Mouse (Mus musculus) 416B (cell line): Measurements from ENCODE around the gene Zfp663.

ENCODE experiments used
- DNase-seq: peaks from one replicate; pipeline ENCODE4 v3.0.0; 2011; ENCODE audit warnings: low read depth

Gene Zfp663

DNA sequence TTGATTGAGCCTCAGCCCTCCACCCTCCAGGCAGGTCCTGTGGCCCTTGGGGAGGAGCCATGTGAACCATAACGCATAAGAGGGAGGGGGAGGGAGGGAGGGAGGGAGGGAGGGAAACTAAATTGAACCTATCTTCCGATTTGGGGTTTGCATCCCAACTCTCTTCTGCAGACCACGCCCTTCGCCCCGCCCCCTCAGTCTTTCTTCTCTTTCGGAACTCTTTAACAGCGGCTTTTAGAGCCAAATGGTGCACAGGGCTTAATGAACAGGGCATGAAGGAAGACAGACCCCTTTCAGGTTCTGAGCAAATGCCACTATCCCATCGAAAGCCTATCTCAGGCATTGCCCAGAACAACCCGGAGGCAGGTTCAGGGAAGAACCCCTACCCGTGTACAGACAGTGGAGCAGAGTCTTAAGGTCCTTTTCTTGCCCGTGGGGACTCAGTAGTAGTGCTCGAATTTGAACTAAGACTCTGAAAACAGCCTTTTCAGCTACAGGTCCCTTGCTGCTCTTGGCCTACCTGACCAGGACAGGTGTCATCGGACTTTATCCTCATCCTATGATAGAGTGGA is 575 bp downstream of the Zfp663 start:
- peak; percentile 6 for DNase-seq

DNA sequence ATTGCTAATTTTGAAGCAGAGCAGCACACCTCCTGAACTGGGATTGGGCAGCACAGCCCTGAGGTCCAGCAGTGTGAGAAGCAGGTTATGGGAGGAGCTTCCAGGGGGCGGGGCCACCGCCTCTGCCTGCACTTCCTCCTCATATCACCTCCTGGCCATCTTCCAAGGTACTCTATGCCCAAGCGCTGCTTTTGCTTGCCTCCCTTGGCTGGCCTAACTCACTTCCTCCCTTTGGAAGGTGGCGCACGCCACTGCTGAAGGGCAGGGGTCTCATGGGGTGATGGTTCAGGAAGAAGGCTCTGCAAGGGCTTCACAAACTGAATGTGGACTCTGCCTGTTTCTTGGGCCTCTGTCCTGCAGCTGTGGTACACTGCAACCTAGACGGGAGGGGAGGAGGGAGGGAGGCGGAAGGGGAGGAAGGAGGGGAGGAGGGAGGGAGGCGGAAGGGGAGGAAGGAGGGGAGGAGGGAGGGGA is 1.4 kb downstream of the Zfp663 start:
- peak; percentile 94 for DNase-seq

DNA sequence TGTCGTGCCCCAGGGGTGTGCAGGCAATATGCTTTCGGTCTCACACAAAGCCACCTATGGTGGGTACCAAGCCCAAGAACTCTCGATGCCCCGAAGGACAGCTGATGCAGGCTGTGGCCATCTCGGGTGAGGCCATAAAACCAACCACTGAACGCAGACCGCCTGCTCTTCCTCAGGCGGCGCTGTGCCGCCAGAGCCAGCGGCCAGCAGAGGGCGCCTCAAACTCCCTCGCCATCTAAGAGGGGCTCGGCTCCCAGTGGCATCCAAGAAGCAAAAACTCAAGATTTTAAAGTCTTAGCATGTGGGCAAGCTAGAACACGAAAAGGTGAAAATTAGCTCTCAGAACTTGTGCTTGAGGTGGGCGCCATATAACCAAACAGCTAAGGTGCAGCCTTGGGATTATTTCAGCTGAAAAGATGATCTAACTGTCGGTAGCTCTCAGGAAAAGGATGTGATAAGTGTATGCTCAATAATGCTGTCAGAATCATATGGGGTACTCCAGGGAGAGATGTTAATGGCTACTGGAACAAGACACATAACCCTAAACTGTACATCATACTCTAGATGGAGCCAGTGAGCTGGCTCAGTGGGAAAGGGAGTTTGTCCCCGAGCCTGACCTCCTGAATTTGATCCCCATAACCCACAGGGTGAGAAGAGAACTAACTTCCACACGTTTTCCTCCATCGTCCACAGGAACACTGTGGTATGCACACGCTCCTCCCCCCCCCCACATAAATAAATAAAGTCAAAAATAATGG is 4.0 kb downstream of the Zfp663 start:
- DNase-seq: peak; percentile 59

DNA sequence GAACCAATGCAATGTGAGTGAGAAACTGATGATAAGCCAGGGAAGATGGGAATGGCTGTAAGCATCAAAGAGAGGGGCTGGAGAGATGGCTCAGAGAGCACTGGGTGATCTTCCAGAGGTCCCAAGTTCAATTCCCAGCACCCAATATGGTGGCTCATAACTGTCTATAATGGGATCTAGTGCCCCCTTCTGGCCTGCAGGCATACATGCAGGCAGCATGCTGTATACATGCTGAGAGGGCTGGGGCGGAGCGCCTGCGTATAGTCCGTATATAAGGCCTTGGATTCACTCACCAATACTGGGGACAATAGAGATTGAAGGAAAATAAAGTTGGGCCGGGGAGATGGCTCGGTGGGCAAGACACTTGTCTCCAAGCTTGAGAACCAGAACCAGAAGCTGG is 5.2 kb downstream of the Zfp663 start:
- no peak for DNase-seq

DNA sequence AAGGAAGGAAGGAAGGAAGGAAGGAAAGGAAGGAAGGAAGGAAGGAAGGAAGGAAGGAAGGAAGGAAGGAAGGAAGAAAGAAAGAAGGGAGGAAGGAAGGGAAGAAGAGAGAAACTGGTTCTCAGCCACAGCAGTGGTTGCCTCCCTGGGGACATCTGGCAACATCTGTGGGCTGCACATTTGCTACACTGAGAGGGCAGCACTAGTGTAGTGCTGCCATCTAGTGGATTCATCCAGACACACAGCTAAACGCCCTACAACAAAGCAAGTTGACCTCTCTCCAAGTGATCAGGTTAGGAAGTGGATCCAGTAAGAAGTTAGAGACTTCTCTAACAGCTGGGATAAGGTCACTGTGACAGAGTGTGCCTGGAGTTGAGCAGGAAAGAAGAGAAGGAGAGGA is 7.7 kb downstream of the Zfp663 start:
- DNase-seq: peak; percentile 80

DNA sequence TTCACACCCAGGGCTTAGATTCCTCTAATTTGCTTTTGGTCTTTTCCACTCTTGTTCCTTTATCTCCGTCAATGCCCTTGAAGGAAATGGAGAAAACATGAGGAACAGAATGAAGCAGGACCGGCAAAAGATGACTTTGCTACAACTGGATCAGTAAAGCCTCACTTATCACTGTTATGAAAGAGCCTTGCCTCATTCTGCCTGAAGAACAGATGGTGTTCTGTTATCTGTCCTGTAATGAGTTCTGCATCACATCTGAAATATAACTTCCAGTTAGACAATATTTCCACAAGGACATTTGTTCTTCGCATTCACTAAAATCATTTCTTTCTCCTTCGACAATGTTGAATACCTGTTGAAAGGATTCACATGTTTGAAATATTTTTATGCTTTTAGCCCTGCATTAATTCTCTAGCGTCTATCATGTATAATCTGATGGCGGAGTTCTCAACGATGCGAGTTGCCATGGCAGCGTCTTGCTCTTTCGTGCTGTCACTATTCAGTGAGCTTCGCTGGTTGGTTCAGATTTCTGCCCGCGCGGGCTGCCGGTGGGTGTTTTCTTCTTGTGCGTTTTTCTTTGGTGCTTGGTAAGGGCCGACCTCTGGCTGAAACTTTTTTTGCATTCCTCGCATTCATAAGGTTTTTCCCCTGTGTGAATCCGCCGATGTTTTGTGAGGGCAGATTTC is 16.6 kb downstream of the Zfp663 start:
- DNase-seq: no peak

DNA sequence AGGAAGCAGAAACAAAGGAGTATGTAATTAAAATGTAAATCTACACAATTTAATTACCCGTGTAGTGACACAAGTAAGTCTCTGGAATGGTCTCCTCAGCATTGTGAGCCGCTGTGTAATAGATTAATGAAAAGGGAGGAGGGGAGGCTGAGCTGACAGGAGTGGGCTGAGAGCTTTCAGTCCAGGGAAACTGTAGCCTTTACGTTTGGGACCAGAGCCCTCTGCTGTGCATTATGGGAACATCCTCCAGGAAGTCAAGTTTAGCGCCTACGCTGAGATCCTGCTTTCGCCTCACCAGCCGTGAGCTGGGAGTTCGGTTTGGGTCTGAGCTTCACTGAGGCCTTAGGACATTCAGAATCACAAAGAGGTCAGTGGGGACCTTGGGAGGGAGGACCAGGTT is 19.1 kb downstream of the Zfp663 start:
- DNase-seq: no peak

DNA sequence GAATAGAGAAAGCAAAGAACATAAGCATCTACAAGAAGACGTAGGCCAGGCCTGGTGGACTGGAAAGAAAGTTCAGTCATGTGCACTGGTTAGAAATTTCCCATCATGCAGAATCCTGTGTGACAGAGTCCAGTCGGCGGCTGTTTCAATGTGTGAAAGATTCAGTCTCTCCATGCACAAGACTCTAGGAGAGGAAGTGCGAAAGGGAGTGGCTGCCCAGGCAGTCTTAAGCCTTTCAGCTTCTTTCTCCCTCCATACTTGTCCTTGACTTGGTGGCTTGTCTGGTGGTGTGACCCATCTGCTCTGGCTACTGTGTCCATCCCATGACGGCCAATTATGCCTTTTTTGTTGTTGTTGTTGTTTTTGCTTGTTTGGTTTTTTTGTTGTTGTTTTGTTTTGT is 22.3 kb downstream of the Zfp663 start:
- DNase-seq: no peak

DNA sequence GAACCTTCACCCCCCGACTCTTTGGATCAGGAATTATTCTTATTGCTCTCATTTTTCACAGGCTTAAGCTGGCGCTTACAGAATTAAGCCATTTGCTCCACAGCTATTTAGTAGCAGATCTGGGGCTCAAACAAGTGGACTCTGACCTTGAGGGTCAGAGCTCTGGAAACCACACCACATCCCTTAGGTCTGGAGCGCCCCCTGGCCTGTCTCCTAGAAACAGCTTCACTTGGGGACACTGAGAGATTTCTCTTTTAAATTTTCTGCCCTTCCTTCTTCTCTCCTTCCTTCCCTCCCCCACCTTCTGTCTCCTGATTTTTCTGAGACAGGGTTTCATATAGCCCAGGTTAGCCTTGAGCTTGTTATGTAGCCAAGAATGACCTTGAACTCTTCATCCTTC is 31.3 kb downstream of the Zfp663 start:
- DNase-seq: peak; percentile 78

DNA sequence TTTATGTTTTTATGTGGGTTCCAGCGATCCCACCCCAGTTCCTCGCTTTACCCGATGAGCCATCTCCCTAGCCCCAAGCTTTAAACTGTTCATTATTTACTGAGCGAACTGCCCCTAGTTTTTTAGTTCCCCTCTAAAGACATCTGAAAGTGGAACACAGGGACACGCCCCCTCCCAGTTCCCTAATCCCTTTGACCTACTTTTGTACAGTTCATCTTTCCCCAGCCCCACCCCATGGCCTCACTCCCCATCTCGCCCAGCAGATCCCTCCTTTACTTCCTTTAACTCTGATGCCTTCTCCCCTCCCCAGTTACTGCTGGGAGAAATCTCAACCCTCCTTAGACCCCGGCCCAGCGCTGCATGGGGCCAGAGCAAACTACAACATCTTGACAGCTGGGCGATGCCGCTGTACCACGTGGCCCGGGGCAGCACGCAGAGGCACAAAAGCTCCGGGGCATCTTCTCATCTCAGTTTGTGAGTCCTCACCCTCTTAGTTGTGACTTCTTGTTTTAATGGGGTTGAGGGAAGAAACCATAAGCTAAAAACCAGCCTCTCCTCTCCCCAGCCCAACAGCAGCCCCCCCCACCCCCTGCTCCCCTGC is 35.8 kb downstream of the Zfp663 start:
- DNase-seq: no peak

DNA sequence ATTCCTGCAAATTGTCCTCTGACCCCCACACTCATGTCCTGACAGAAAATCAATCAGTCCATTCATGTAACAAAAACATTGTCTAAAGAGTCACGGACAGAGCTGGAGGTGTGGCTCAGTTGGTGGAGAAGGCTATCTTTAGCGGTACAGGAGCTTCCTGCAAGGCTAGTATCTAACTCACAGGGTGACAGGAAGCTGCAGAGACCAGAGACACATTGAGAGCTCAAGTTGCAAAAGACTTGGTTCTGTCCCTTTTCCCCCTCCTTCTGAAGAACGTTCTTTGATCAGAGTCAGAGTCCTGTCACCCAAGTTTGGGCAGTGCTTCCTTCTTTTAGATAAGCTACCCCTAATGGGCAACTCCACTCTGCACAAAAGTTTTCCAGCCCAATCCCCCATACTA is 38.8 kb downstream of the Zfp663 start:
- DNase-seq: peak; percentile 94

DNA sequence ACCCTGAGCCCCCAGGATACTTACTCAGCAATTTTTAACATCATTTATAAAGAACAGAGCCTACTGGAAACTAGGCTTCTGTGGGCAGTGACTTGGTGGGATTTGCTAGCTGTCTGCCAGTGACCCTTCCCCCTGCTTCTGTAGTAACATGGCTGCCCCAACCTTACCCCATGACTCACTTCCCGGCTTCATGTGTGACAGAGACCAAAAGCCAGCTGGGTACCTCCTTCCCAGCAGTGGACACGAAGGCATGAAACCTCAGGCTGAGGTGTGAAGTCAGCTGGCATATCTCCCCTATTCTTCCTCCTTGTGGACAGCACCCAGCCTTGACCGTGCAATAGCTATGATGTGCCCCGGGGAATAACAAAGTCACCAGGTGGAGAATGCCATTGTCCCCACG is 39.8 kb downstream of the Zfp663 start:
- DNase-seq: peak; percentile 63

DNA sequence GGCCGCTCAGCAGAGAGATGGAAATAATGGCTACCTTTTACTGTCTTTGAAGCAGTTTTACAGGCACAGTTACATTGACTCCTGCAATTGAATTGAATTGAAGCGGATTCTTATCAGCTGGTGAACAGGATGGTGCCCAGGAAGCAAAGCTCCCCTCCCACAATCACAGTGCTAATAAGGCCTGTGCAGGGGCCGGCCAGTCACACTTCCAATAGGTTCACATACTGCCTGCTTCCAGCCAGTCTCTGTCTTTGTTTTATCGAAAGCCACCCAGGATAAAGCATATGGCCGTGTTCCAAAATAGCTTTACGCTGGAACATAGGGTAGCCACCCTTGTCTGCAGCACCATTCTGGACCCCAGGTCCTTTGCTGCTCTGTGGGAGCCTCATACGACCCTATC is 41.1 kb downstream of the Zfp663 start:
- no peak for DNase-seq

DNA sequence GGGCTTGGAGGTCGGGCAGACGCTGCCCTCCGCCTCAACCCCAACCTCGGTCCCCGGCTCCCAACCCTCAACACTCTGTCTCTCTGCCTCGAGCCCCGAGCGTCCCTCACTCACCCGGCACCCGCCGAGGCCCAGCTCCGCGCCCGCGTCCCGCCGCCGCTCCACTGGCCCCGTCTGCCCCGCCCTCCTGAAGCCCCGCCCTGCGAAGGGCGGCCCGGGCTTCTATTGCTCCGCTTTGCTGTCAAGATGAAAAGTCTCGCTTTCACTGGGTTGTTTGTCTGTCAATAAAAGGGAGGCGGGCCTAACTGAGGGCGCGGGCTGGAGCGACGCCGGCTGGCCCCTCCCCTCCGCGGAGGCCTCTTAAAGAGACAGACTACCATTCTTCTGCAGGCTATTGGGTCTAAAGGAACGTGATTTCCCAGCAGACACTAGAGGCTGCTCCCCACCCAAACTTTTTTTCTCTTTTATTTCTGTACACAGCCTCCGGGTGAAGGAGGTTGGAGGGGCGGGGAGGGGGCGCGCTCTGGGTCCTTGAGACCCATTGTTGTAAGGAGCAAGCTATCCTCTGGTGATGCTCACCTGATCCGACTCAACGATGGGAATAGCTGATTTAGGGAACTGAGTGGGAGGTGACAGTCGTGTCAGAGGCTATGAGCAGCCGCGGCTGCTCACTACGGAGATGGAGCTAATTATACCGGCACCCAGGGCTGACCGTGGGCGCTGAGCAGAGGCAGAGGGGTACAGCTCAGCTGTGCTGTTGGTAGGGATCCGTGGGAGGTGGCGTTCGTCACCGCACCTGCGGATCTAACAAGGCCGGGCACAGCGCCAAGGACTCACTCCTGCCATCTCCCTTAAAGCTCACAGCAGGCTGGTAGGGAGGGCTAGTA is 42.0 kb downstream of the Zfp663 start, which contains the start of gene Elmo2:
TSS of gene Elmo2 (minus strand) at position 176 of the 887 bp plus-strand sequence.
- peak; percentile 98 for DNase-seq

DNA sequence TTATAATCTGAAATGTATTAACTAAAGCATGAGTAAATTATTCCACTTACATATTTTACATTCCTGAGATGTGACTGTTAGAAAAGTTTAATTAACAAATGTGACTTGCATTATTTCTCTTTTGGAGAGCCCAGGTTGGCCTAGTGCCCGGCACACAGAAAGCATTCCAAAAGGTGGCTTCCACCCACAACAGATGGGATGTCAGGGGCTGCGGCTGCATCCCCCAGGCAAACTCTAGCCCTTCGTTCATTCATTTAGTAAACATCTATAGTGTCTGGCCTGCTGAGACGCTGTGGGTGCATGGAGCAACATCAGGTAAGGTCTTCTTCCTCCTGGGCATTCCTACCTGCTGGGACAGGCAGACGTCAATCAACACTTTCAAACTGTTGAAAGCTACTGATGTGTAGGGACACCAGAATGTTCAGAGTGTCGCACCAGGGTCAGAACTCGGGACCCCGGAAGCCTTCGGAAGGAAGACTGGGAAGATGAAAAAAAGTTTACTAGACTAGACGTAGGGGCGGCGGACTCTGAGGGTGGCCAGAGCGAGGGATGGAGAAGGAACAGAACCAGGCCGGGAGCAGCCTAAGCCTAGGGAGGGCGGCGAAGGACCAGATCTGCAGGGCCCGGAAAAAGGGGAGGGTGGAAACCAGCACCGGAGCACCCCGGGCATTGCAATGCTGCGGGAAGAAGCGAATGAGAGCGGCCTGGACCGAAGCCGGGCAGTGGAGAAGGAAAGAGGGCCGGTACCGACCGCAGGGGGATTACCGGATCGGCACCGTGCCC is 42.8 kb downstream of the Zfp663 start:
- peak; percentile 20 for DNase-seq

DNA sequence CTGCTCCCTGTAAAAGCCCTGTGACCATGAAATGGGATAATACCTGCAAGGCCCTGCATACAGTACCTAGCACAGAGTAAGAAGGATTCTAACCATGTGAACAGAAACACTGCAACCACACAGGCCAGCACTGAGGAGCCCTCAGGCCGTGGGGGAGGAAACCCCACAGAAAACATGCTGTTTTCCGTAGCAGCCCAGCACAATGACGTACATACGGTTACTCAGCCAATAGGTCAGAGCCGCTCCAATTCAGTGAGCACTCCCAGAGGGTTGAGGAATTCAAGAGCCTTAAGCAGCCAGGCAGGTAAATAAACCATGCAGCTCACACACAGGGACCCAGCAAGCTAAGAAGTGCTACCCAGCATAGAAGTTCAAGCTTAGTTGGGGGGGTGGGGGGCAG is 44.6 kb downstream of the Zfp663 start:
- no peak for DNase-seq

DNA sequence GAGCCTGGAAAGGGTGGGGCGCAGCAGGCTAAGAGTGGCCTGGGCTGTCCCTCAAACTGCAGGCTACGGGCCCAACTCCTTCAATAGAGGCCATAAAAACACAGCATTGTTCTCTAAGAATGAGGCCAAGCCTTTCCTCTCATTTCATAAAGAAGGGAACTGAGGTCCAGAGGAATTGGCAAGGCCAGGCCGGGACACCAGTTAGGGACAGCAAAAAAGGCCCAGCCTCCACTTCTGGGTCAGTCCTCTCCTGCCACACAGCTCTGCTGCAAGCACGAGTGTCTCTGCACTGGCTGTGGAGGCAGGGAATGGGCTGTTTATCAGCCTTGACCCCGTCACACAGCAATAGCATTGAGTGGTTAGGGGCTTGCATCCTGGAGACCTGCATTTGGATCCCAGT is 45.0 kb downstream of the Zfp663 start:
- no peak for DNase-seq

DNA sequence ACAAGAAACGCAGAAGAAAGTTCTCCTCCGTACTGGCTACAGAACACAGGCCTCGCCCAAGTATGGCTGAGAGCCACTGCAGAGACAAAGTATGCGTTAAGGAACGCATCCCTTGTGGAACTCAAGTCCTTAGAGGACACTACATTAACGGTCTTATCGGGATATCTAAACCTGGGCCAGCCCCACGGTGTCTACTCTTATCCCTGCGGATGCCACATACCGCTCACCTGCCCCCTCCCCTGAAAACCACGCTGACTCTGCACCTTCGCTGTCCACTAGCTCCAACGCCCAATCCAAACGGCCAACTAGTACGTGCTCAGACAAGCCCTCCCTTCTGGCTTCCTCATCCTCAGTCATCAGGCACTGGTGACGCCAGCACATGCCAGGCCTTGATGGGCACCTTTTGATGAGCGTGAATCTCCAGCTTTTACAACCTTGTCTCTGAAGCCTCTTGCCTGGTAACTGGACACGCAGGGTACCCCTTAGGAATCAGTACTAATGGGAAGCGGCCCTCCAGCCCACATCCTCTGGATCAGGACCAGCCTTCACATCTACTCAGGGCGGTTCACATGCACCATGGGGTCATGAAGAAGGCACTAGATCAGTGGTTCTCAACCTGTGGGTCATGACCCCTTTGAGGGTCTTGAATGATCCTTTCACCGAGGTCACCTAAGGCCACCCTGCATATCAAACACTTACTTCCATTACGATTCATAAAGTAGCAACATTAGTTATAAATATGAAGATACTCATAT is 46.4 kb downstream of the Zfp663 start:
- DNase-seq: peak; percentile 72

DNA sequence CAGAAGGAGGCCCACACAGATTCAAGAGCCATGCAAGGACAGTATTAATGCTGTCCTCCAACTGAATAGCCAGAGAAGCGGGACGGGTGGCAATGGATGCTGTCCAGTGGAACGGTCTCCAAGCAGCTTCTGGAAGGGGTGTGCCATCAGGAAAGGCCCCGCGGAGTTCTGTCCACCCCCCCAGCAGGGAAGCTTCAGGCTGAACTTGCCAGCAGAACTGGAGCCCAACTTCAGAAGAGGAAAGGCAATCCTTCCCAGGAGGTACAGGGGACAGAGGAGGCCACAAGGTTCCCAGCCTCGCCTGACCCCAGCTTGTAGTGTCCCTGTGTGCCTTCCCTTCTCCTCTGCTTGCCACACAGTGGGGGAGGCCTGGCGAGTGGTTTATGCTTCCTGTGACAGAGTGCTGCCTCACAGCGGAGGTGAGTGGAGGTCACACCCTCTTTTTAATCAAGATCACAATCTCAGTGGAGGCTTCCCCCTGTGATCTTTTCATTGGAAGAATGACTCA is 47.1 kb downstream of the Zfp663 start:
- peak; percentile 85 for DNase-seq
